Mouse (Mus musculus) limb, embryonic 14.5 days (tissue): Measurements from ENCODE around the gene Yrdc. TPM values are rescaled to one million over a fixed set of nuclear protein-coding genes. Genes with fewer than 3 reads are reported as not detected.

Source experiments
- ATAC-seq: fragments of 200-750 bp; cut with Nextera tagmentation; 2 replicates; pipeline ENCODE4 v1.8.0; 2017; ENCODE audit warnings: low read depth, moderate number of reproducible peaks, moderate TSS enrichment; ENCODE audit not compliant: low FRiP score
- DNase-seq: peaks from one replicate; pipeline ENCODE4 v3.0.0-alpha.2; 2015; ENCODE audit warnings: low spot score
- H3K27ac ChIP-seq: fragments of 300-500 bp; sonication (generic); replicated peaks from 2 replicates; pipeline ENCODE4 v1.5.1; 2014; ENCODE audit warnings: low read depth, mild to moderate bottlenecking, low read length, moderate library complexity, mixed read lengths
- H3K27me3 ChIP-seq: fragments of 300-500 bp; sonication (generic); 2 replicates; pipeline ENCODE4 v1.6.1; 2014; ENCODE audit warnings: low read length, mixed read lengths; ENCODE audit not compliant: control insufficient read depth, insufficient read depth
- H3K36me3 ChIP-seq: fragments of 300-500 bp; sonication (generic); 2 replicates; pipeline ENCODE4 v1.6.1; 2014; ENCODE audit warnings: mild to moderate bottlenecking, low read length, moderate library complexity, mixed read lengths; ENCODE audit not compliant: control insufficient read depth, insufficient read depth
- H3K4me1 ChIP-seq: fragments of 300-500 bp; sonication (generic); 2 replicates; pipeline ENCODE4 v1.6.1; 2014; ENCODE audit warnings: antibody characterized with exemption, low read length, mixed read lengths; ENCODE audit not compliant: control insufficient read depth, insufficient read depth
- H3K4me2 ChIP-seq: fragments of 300-500 bp; sonication (generic); replicated peaks from 2 replicates; pipeline ENCODE4 v1.6.1; 2014; ENCODE audit warnings: low read depth, mild to moderate bottlenecking, low read length, moderate library complexity; ENCODE audit not compliant: severe bottlenecking
- H3K4me3 ChIP-seq: fragments of 300-500 bp; sonication (generic); replicated peaks from 2 replicates; pipeline ENCODE4 v1.5.1; 2014; ENCODE audit warnings: low read length
- H3K9ac ChIP-seq: fragments of 300-500 bp; sonication (generic); 2 replicates; pipeline ENCODE4 v1.6.1; 2014; ENCODE audit warnings: mild to moderate bottlenecking, low read depth, low read length, moderate library complexity; ENCODE audit not compliant: severe bottlenecking
- H3K9me3 ChIP-seq: fragments of 300-500 bp; sonication (generic); 2 replicates; pipeline ENCODE4 v1.6.1; 2016; ENCODE audit warnings: low read length; ENCODE audit not compliant: control insufficient read depth
- POLR2A ChIP-seq: fragments of 200-500 bp; IDR thresholded peaks from 2 replicates; pipeline ENCODE4 v1.8.0; 2012; ENCODE audit warnings: inconsistent platforms, mild to moderate bottlenecking, moderate library complexity, borderline replicate concordance; ENCODE audit not compliant: insufficient read depth, insufficient read length; ENCODE audit errors: extremely low read depth
- WGBS: fragments of 180-500 bp; shearing (Covaris S2); extraction: QIAGEN DNeasy Blood & Tissue Kit; methylation state at CpG from one replicate; pipeline ENCODE4 v1.1.7; 2014; 5-methylcytosine and 5-hydroxymethylcytosine counted together
- polyA plus RNA-seq, 2 experiments: library from polyadenylated mRNA; depleted of rRNA in 1 of 2; stranded (reverse) in 1 of 2; unstranded in 1 of 2; fragments of >200 nt; fragmentation: Nextera tagmentation in 1 of 2; extraction: Ambion mirVana in 1 of 2; gene quantifications; 2 replicates each; pipeline versions ENCODE4 v1.2.1 to v1.2.3; 2012 to 2014

Gene Yrdc
- polyA plus RNA-seq, 2 experiments: 48.6 to 54.6 TPM

- ATAC-seq: no peak
- no peak for TF ChIP-seq POLR2A
- Histone ChIP-seq H3K9me3 (no peaks in the 10 kb centered on the region), H3K27ac (no peak overlapping the region), H3K9ac (no peak overlapping the region), H3K36me3 (peaks cover 47% of the 10 kb centered on the region), H3K27me3 (no peaks in the 10 kb centered on the region), H3K4me2 (no peak overlapping the region), H3K4me3 (no peak overlapping the region), H3K4me1 (no peaks in the 10 kb centered on the region)
- no peak for DNase-seq
- WGBS: 93% methylated on average over 4 of the region's 4 CpGs
Measured at GRCm38 (mm10) chr4:124818832-124819231, 31.6 kb upstream of the Yrdc start.

GRCm38 (mm10) chr4:124824967-124825366 is 25.5 kb upstream of the Yrdc start:
- DNase-seq (no peak), ATAC-seq (no peak)
- Histone ChIP-seq H3K9me3 (no peaks in the 10 kb centered on the region), H3K27ac (no peak overlapping the region), H3K36me3 (peaks cover 76% of the 10 kb centered on the region), H3K9ac (no peak overlapping the region), H3K4me1 (no peaks in the 10 kb centered on the region), H3K4me3 (no peak overlapping the region), H3K4me2 (no peak overlapping the region), H3K27me3 (no peaks in the 10 kb centered on the region)
- WGBS: 97% methylated on average over 6 of the region's 6 CpGs
- TF ChIP-seq POLR2A: no peak

GRCm38 (mm10) chr4:124825371-124825965 is 25.0 kb upstream of the Yrdc start:
- H3K27me3 ChIP-seq: no peaks in the 10 kb centered on the region
- no peak overlapping the region for H3K4me3 ChIP-seq
- no peak overlapping the region for H3K4me2 ChIP-seq
- H3K9me3 ChIP-seq: no peaks in the 10 kb centered on the region
- WGBS: 94% methylated on average over 21 of the region's 21 CpGs
- H3K9ac ChIP-seq: no peak overlapping the region
- ATAC-seq: no peak
- H3K4me1 ChIP-seq: no peaks in the 10 kb centered on the region
- H3K27ac ChIP-seq: no peak overlapping the region
- no peak for TF ChIP-seq POLR2A
- peaks cover 71% of the 10 kb centered on the region for H3K36me3 ChIP-seq
- no peak for DNase-seq

- Histone ChIP-seq H3K9me3 (no peaks in the 10 kb centered on the region), H3K9ac (no peak overlapping the region), H3K27me3 (no peaks in the 10 kb centered on the region), H3K4me3 (no peak overlapping the region), H3K4me2 (no peak overlapping the region), H3K4me1 (no peaks in the 10 kb centered on the region), H3K27ac (no peak overlapping the region), H3K36me3 (peaks cover 68% of the 10 kb centered on the region)
- WGBS: 85% methylated on average over 5 of the region's 5 CpGs
- no peak for ATAC-seq
- DNase-seq: no peak
- TF ChIP-seq POLR2A: no peak
Measured at GRCm38 (mm10) chr4:124829671-124830070, 20.8 kb upstream of the Yrdc start.

GRCm38 (mm10) chr4:124832796-124833195 is 17.7 kb upstream of the Yrdc start:
- WGBS: 97% methylated on average over 10 of the region's 10 CpGs
- Histone ChIP-seq H3K4me3 (no peak overlapping the region), H3K9me3 (no peaks in the 10 kb centered on the region), H3K4me2 (no peak overlapping the region), H3K9ac (no peak overlapping the region), H3K27ac (no peak overlapping the region), H3K27me3 (no peaks in the 10 kb centered on the region), H3K4me1 (no peaks in the 10 kb centered on the region), H3K36me3 (peaks cover 50% of the 10 kb centered on the region)
- TF ChIP-seq POLR2A: no peak
- DNase-seq (no peak), ATAC-seq (no peak)

GRCm38 (mm10) chr4:124838035-124838700 is 12.3 kb upstream of the Yrdc start:
- Histone ChIP-seq H3K9ac (no peak overlapping the region), H3K4me3 (no peak overlapping the region), H3K27me3 (no peaks in the 10 kb centered on the region), H3K27ac (no peak overlapping the region), H3K36me3 (peaks cover 50% of the 10 kb centered on the region), H3K9me3 (no peaks in the 10 kb centered on the region), H3K4me2 (no peak overlapping the region), H3K4me1 (no peaks in the 10 kb centered on the region)
- 88% methylated on average over 14 of the region's 14 CpGs for WGBS
- DNase-seq (no peak), ATAC-seq (no peak)
- TF ChIP-seq POLR2A: no peak
